Mouse (Mus musculus): ENCODE measurements around the gene Iqschfp. TPM values are rescaled to one million over a fixed set of nuclear protein-coding genes. Genes with fewer than 3 reads are reported as not detected.
A peak's percentile ranks its signal among the peaks of the same experiment; 100 is the strongest.

The Iqschfp gene
- total RNA-seq, 2 experiments from 2014 or later: not detected

- no peak for TF ChIP-seq CTCF (IDR thresholded peaks at IDR 0.05)
- intact Hi-C loops (cut with DNase I): no loop called here
Measured at GRCm38 (mm10) chr3:68590436-68590835, 698.4 kb downstream of the Iqschfp start.

GRCm38 (mm10) chr3:68592575-68592974 lies 700.5 kb downstream of the Iqschfp start:
- H3K27ac ChIP-seq: peak overlapping the region; percentile 93
- intact Hi-C loops (cut with DNase I): no loop called here
- H3K4me3 ChIP-seq: peak overlapping the region; percentile 26; the same call in 1 of the 2 replicates
- DNase-seq: no peak
- no peak for TF ChIP-seq CTCF (IDR thresholded peaks at IDR 0.05)

More at GRCm38 (mm10) chr3:68590436-68590835, 698.4 kb downstream of the Iqschfp start:
- no peak for DNase-seq
- Histone ChIP-seq H3K4me3 (peak overlapping the region; percentile 15; the same call in 1 of the 2 replicates), H3K27ac (peak overlapping the region; percentile 93)

DNA sequence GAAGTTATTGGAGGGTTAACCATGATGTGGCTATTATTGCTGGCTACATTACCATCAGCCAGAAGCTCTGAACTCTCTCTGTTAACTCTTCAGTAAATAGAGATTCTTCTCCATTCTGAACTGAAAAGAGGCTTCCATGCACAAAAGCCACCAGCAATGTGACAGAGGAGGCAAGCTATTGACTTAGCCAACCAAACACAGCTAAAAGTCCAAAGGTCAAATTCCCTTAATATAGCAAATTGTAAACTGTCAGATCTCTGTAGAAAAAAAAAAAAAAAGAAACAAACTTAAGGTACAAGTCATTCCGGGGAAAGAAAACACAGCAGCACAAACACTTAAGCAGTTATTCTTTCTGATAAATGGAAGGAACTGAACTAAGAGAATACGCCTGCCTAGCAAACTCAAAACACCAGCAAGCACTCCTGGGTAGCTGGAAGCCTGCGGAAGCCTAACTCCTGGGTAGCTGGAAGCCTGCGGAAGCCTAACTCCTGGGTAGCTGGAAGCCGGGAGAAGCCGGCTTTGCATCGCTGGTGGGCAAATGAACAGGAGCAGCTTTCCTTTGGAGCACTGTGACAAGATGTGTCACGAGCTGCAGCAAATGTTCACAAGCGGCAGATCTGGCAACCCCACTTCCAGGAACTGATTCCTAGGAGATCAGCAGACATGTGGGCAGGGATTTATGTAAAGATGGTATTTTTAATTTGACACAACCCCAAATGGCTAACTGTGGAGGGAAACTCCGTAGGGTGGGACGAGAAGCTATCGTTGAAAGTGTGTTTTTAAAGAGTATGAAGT lies 701.2 kb downstream of the Iqschfp start:
- DNase-seq: no peak
- TF ChIP-seq CTCF (IDR thresholded peaks at IDR 0.05): no peak
- intact Hi-C loops (cut with DNase I): no loop called here
- H3K27ac ChIP-seq: peak overlapping the region; percentile 93
- H3K4me3 ChIP-seq: peak overlapping the region; percentile 25

- DNase-seq: no peak
- Histone ChIP-seq H3K27ac (peak overlapping the region; percentile 49), H3K4me3 (no peak overlapping the region)
- intact Hi-C loops (cut with DNase I): no loop called here
- no peak for TF ChIP-seq CTCF (IDR thresholded peaks at IDR 0.05)
Measured at GRCm38 (mm10) chr3:68595316-68595925, 703.4 kb downstream of the Iqschfp start.

DNA sequence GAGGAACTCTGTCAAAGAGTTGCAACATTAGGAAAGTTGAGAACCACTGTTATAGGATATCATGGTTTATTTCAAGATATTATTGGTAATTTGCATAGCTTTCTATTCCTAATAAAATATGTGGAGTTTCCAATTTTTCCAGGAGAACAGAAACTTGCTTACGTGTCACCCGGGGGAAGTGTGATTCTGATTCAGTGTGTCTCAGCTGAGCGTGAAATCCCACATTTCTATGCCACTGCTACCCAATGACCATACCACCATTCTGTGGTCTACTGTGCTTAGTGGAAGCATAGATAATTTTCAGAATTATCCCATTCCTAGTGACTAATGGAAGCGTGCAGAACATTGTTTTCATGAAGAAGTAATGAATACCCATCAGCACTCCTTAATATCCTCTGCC lies 704.9 kb downstream of the Iqschfp start:
- H3K27ac ChIP-seq: no peak overlapping the region
- intact Hi-C loops (cut with DNase I): no loop called here
- no peak for TF ChIP-seq CTCF (IDR thresholded peaks at IDR 0.05)
- H3K4me3 ChIP-seq: no peak overlapping the region
- no peak for DNase-seq

- H3K4me3 ChIP-seq: no peak overlapping the region
- H3K27ac ChIP-seq: peak overlapping the region; percentile 87
- peak; percentile 59 for DNase-seq
- TF ChIP-seq CTCF (IDR thresholded peaks at IDR 0.05): no peak
- intact Hi-C loops (cut with DNase I): no loop called here
Measured at GRCm38 (mm10) chr3:68602891-68603290, 710.9 kb downstream of the Iqschfp start.

- intact Hi-C loops (cut with DNase I): loop anchor here (2.0 kb wide), 1 partner anchor 16 kb away; no protein-coding TSS in a partner anchor
- no peak for TF ChIP-seq CTCF (IDR thresholded peaks at IDR 0.05)
- H3K4me3 ChIP-seq: no peak overlapping the region
- peak overlapping the region; percentile 87 for H3K27ac ChIP-seq
- DNase-seq: no peak
Measured at GRCm38 (mm10) chr3:68604467-68604866, 712.4 kb downstream of the Iqschfp start.

DNA sequence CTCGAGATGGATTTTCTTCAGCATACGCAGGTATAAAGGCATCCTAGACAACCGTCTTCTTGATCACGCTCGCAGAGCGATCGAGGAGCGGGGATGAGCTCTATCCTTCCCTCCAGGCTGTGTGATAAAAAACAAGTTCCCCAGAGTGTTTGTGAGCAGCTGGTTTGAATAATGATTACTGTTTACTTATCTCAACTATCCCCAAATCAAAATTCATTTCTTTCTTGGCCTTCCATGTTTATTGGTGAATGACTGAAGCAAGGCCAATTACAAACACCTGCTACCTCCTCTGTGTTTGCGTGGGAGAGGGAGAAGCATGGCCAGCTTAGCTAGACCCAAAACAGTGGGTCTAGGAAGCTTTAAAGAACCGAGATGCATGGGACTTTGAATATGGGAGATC lies 712.9 kb downstream of the Iqschfp start:
- H3K4me3 ChIP-seq: no peak overlapping the region
- no peak for DNase-seq
- intact Hi-C loops (cut with DNase I): loop anchor here (2.0 kb wide), 1 partner anchor 16 kb away; no protein-coding TSS in a partner anchor
- peak overlapping the region; percentile 87 for H3K27ac ChIP-seq
- TF ChIP-seq CTCF (IDR thresholded peaks at IDR 0.05): no peak

DNA sequence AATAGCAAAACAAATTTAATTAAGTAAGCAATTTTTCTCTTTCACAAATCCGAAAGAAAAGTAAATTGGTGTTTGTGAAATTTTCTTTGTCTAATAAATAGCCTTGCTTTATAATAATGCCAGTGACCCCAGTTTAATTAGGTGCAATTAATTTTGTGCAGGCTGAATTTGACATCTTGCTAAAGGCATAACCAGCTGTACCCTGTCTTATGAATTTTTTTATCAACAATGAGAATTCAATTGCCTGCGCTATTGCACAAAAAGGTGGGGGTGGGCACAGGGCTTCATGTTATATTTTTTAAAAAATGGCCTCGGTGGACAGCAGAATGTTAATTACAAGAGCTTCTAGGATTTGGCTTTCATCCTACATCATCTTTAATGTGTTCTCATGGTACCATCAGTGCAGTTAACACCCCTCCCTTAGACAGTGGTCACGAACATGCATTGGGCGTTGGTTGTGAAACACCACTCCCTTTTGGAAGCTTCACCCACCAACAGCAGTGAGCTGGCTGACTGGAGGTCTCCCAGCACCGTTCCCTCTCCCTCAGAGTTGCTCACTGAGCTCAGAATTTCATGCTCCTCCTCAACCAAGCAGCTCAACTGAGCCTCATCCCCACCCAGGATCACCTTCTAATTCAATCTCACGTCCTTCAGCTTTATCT lies 714.0 kb downstream of the Iqschfp start:
- intact Hi-C loops (cut with DNase I): loop anchor here (2.0 kb wide), 1 partner anchor 17 kb away; no protein-coding TSS in a partner anchor
- H3K4me3 ChIP-seq: no peak overlapping the region
- no peak overlapping the region for H3K27ac ChIP-seq
- DNase-seq: no peak
- no peak for TF ChIP-seq CTCF (IDR thresholded peaks at IDR 0.05)

DNA sequence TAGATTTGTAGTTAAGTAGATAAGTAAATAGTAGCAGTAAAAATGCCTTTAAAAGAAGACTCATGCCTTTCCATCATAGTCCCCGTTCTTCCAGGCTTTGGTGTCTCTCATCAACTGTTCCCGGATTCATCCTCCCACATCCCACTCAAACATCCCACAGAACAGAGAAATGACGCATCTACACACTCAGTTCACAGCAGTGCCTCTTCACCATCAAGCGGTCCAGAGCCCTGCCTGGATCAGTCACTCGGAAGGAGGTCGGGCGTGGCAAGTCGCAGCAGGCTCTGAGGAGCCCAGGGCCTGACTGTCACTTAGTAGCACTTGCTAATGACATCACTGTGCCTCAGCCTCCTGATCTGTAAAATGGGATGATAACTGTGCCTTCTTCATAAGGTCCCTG lies 714.7 kb downstream of the Iqschfp start:
- H3K27ac ChIP-seq: peak overlapping the region; percentile 24; the same call in 1 of the 2 replicates
- no peak overlapping the region for H3K4me3 ChIP-seq
- intact Hi-C loops (cut with DNase I): no loop called here
- no peak for TF ChIP-seq CTCF (IDR thresholded peaks at IDR 0.05)
- no peak for DNase-seq

- Histone ChIP-seq H3K4me3 (no peak overlapping the region), H3K27ac (peak overlapping the region; percentile 20; the same call in 1 of the 2 replicates)
- intact Hi-C loops (cut with DNase I): no loop called here
- DNase-seq: no peak
- no peak for TF ChIP-seq CTCF (IDR thresholded peaks at IDR 0.05)
Measured at GRCm38 (mm10) chr3:68607336-68607735, 715.3 kb downstream of the Iqschfp start.

GRCm38 (mm10) chr3:68608848-68609497 lies 716.9 kb downstream of the Iqschfp start:
- Histone ChIP-seq H3K4me3 (peak overlapping the region; percentile 47), H3K27ac (peak overlapping the region; percentile 78)
- intact Hi-C loops (cut with DNase I): no loop called here
- DNase-seq: peak; percentile 68
- TF ChIP-seq CTCF (IDR thresholded peaks at IDR 0.05): no peak

Measured in gastrocnemius, adult 2 months (tissue).